Mouse (Mus musculus) E14TG2a.4 (cell line): ENCODE measurements around the gene Pmpcb.
A peak's percentile ranks its signal among the peaks of the same experiment; 100 is the strongest.

Experiments used
- H3K27me3 ChIP-seq: 2 replicates; pipeline ENCODE4 v1.6.1; 2014; ENCODE audit warnings: low read length, control low read depth; ENCODE audit not compliant: insufficient read depth
- H3K36me3 ChIP-seq: 2 replicates; pipeline ENCODE4 v1.6.1; 2014; ENCODE audit warnings: low read length, control low read depth; ENCODE audit not compliant: insufficient read depth
- H3K4me1 ChIP-seq: replicated peaks from 2 replicates; pipeline ENCODE4 v1.6.1; 2014; ENCODE audit warnings: low read depth, low read length, control low read depth
- H3K4me3 ChIP-seq: replicated peaks from 2 replicates; pipeline ENCODE4 v1.5.1; 2014; ENCODE audit warnings: mild to moderate bottlenecking, low read length
- H3K9me3 ChIP-seq: 2 replicates; pipeline ENCODE4 v1.6.1; 2014; ENCODE audit warnings: low read length, control low read depth
- CTCF ChIP-seq: conservative IDR thresholded peaks from 2 replicates; pipeline ENCODE4 v1.5.1; 2014; ENCODE audit warnings: low read length
- NANOG ChIP-seq: IDR thresholded peaks from 2 replicates; pipeline ENCODE4 v1.6.1; 2014; ENCODE audit warnings: borderline replicate concordance, low read length, mixed read lengths
- POU5F1 ChIP-seq: IDR thresholded peaks from 2 replicates; pipeline ENCODE4 v1.6.1; 2014; ENCODE audit warnings: low read length, borderline replicate concordance

Gene Pmpcb

GRCm38 (mm10) chr5:21719209-21719608, 17.7 kb upstream of the Pmpcb start:
- Histone ChIP-seq H3K27me3 (0 out of 2 replicates have a peak, but pooled peaks cover 2% of the 10 kb centered on the region), H3K4me1 (peaks cover 76% of the 10 kb centered on the region), H3K9me3 (no peaks in the 10 kb centered on the region), H3K4me3 (no peak overlapping the region), H3K36me3 (no peaks in the 10 kb centered on the region)
- TF ChIP-seq NANOG, result no peak
- TF ChIP-seq CTCF, result no peak

DNA sequence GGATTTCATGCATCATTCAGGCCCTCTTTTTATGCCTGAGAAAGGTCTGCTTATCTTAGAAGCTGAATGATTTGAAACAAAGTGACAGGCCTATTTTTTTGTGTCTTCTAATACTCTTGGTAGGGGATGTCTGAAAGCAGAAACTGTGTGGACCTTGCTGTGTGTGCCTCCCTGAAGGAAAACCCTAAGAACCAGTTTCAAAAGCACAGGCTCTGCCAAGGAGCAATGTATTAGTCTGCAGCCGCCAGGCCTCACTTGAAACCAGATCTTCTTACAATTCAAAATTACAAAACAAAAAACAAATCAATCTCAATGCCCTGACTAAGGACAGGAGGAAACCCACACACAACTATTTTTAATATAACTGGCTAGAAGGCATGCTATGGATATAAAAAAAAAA, 12.5 kb upstream of the Pmpcb start:
- H3K36me3 ChIP-seq, result no peaks in the 10 kb centered on the region
- no peaks in the 10 kb centered on the region for H3K9me3 ChIP-seq
- no peak overlapping the region for H3K4me3 ChIP-seq
- peaks cover 56% of the 10 kb centered on the region for H3K4me1 ChIP-seq
- TF ChIP-seq CTCF, result no peak
- peaks cover 3% of the 10 kb centered on the region; the same call in 1 of the 2 replicates for H3K27me3 ChIP-seq

GRCm38 (mm10) chr5:21724872-21725271, 12.1 kb upstream of the Pmpcb start:
- Histone ChIP-seq H3K36me3 (no peaks in the 10 kb centered on the region), H3K9me3 (no peaks in the 10 kb centered on the region), H3K27me3 (peaks cover 3% of the 10 kb centered on the region; the same call in 1 of the 2 replicates), H3K4me1 (peaks cover 52% of the 10 kb centered on the region), H3K4me3 (no peak overlapping the region)
- no peak for TF ChIP-seq NANOG
- no peak for TF ChIP-seq POU5F1
- no peak for TF ChIP-seq CTCF

GRCm38 (mm10) chr5:21729107-21729506, 7.8 kb upstream of the Pmpcb start:
- no peak overlapping the region for H3K4me3 ChIP-seq
- H3K36me3 ChIP-seq, result no peaks in the 10 kb centered on the region
- H3K9me3 ChIP-seq, result no peaks in the 10 kb centered on the region
- peaks cover 42% of the 10 kb centered on the region for H3K4me1 ChIP-seq
- TF ChIP-seq CTCF (no peak), POU5F1 (no peak), NANOG (no peak)
- H3K27me3 ChIP-seq, result peaks cover 3% of the 10 kb centered on the region; the same call in 1 of the 2 replicates

- Histone ChIP-seq H3K9me3 (no peaks in the 10 kb centered on the region), H3K4me3 (no peak overlapping the region), H3K27me3 (no peaks in the 10 kb centered on the region), H3K4me1 (peaks cover 55% of the 10 kb centered on the region), H3K36me3 (no peaks in the 10 kb centered on the region)
- TF ChIP-seq CTCF (no peak), POU5F1 (peak; percentile 90), NANOG (peak; percentile 79)
Observed at GRCm38 (mm10) chr5:21732177-21732911, 4.6 kb upstream of the Pmpcb start.

- peaks cover 60% of the 10 kb centered on the region for H3K4me1 ChIP-seq
- TF ChIP-seq POU5F1, result no peak
- TF ChIP-seq NANOG, result no peak
- peak; percentile 37 for TF ChIP-seq CTCF
Observed at GRCm38 (mm10) chr5:21732930-21733329, 4.0 kb upstream of the Pmpcb start.

GRCm38 (mm10) chr5:21735100-21735499, 1.8 kb upstream of the Pmpcb start:
- H3K9me3 ChIP-seq, result no peaks in the 10 kb centered on the region
- H3K36me3 ChIP-seq, result peaks cover 15% of the 10 kb centered on the region
- TF ChIP-seq POU5F1 (no peak), CTCF (no peak), NANOG (no peak)
- H3K4me1 ChIP-seq, result peaks cover 81% of the 10 kb centered on the region
- H3K4me3 ChIP-seq, result peak overlapping the region; percentile 14; the same call in 1 of the 2 replicates
- H3K27me3 ChIP-seq, result no peaks in the 10 kb centered on the region

More at GRCm38 (mm10) chr5:21732930-21733329, 4.0 kb upstream of the Pmpcb start:
- H3K27me3 ChIP-seq, result no peaks in the 10 kb centered on the region
- H3K9me3 ChIP-seq, result no peaks in the 10 kb centered on the region
- no peaks in the 10 kb centered on the region for H3K36me3 ChIP-seq
- no peak overlapping the region for H3K4me3 ChIP-seq

GRCm38 (mm10) chr5:21735584-21735983, 1.4 kb upstream of the Pmpcb start:
- H3K36me3 ChIP-seq, result peaks cover 20% of the 10 kb centered on the region
- peak overlapping the region; percentile 14; the same call in 1 of the 2 replicates for H3K4me3 ChIP-seq
- no peaks in the 10 kb centered on the region for H3K27me3 ChIP-seq
- TF ChIP-seq POU5F1 (no peak), CTCF (peak; percentile 96)
- H3K9me3 ChIP-seq, result no peaks in the 10 kb centered on the region
- H3K4me1 ChIP-seq, result peaks cover 86% of the 10 kb centered on the region

GRCm38 (mm10) chr5:21736046-21736445, 895 bp upstream of the Pmpcb start:
- Histone ChIP-seq H3K4me1 (peaks cover 87% of the 10 kb centered on the region), H3K27me3 (no peaks in the 10 kb centered on the region), H3K9me3 (no peaks in the 10 kb centered on the region), H3K4me3 (peak overlapping the region; percentile 97; the same call in 1 of the 2 replicates), H3K36me3 (peaks cover 22% of the 10 kb centered on the region)
- no peak for TF ChIP-seq NANOG
- TF ChIP-seq CTCF, result no peak
- TF ChIP-seq POU5F1, result no peak
